Mouse (Mus musculus): ENCODE measurements around the gene Phb2. TPM values are rescaled to one million over a fixed set of nuclear protein-coding genes. Genes with fewer than 3 reads are reported as not detected.
A peak's percentile ranks its signal among the peaks of the same experiment; 100 is the strongest.

The Phb2 gene
- total and polyA plus RNA-seq, 3 experiments, result 309 to 815 (median 706) TPM

DNA sequence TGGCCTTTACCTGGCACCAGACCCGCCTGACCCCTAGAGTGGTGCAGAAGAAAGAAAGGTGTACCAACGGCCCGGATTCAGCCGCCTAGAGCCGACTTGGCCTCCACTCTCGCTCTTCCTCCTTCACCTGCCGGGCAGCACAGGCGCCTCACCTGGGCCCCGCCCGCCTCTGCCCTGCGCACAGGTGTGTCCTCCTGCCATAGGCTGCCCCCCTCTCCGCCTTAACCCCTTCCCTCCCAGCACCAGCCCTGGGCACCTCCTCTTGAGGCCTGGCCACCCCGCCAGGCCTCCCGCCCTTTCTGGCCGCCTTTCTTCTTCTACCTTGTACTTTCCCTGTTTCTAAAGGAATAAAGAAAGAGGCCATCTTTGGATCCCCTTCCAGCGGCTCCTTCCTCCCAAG, 6.6 kb downstream of the Phb2 start:
- no peak for TF ChIP-seq RAD21 (IDR thresholded peaks at IDR 0.05; ENCODE audit: low read depth, low read length)
- TF ChIP-seq GABPA (IDR thresholded peaks at IDR 0.05; ENCODE audit: low read depth, low read length), result no peak
- no peak for TF ChIP-seq BHLHE40 (IDR thresholded peaks at IDR 0.05; ENCODE audit: borderline replicate concordance, low read depth, low read length)
- no peak for TF ChIP-seq POLR2AphosphoS5 (IDR thresholded peaks at IDR 0.05; ENCODE audit: borderline replicate concordance, low read depth, low read length)
- TF ChIP-seq ETS1 (IDR thresholded peaks at IDR 0.05; ENCODE audit: low read depth, low read length), result no peak
- no peak for TF ChIP-seq MYB (IDR thresholded peaks at IDR 0.05; ENCODE audit: low read depth, low read length)
- no peak for TF ChIP-seq MAX (IDR thresholded peaks at IDR 0.05; ENCODE audit: low read length)
- no peak for TF ChIP-seq ZKSCAN1 (IDR thresholded peaks at IDR 0.05; ENCODE audit: low read depth, low read length)
- TF ChIP-seq USF2 (IDR thresholded peaks at IDR 0.05; ENCODE audit: borderline replicate concordance in 1 of 2, insufficient read depth in 1 of 2, low read depth in 1 of 2, low read length in 2 of 2), result no peak
- no peak for TF ChIP-seq ZMIZ1 (IDR thresholded peaks at IDR 0.05; ENCODE audit: low read depth, low read length)
- TF ChIP-seq ZNF384 (IDR thresholded peaks at IDR 0.05; ENCODE audit: low read depth, low read length), result no peak
- no peak for TF ChIP-seq GATA1 (IDR thresholded peaks at IDR 0.05; ENCODE audit: low read depth, low read length)
- TF ChIP-seq CTCF (IDR thresholded peaks at IDR 0.05 in 2 of 3, conservative IDR thresholded peaks at IDR 0.05 in 1 of 3; ENCODE audit: control insufficient read depth in 1 of 3, insufficient read depth in 1 of 3, low read depth in 2 of 3, low read length in 3 of 3, poor library complexity in 1 of 3, severe bottlenecking in 1 of 3), result no peak
- no peak for TF ChIP-seq TAL1 (IDR thresholded peaks at IDR 0.05; ENCODE audit: low read length)
- peaks cover 5 to 19% of the 10 kb centered on the region in 2 experiments for H3K36me3 ChIP-seq (ENCODE audit: control insufficient read depth in 1 of 2, insufficient read depth in 2 of 2, low read length in 2 of 2)
- no peak for DNase-seq (ENCODE audit: low read depth, low spot score)
- no peaks in the 10 kb centered on the region for H3K27me3 ChIP-seq (ENCODE audit: control insufficient read depth in 1 of 2, insufficient read depth in 2 of 2, low read length in 2 of 2)
- peaks cover 3 to 23% of the 10 kb centered on the region in 2 experiments; a peak in 3 of 4 replicates for H3K4me1 ChIP-seq (ENCODE audit: control insufficient read depth in 1 of 2, insufficient read depth in 2 of 2, low read length in 2 of 2)
- H3K4me3 ChIP-seq (ENCODE audit: control insufficient read depth in 1 of 2, insufficient read depth in 1 of 2, low read depth in 2 of 2, low read length in 2 of 2), result no peak overlapping the region
- H3K9ac ChIP-seq (ENCODE audit: control insufficient read depth, low read depth, low read length, poor library complexity, severe bottlenecking), result no peak overlapping the region; the same call in 1 of the 2 replicates
- no peaks in the 10 kb centered on the region for H3K9me3 ChIP-seq (replicated peaks; ENCODE audit: insufficient read depth, low read length)
- peaks cover 11% of the 10 kb centered on the region for H3K79me2 ChIP-seq (ENCODE audit: control insufficient read depth, insufficient read depth, low read length, poor library complexity)
- H3K27ac ChIP-seq (ENCODE audit: control insufficient read depth, low read depth, low read length), result no peak overlapping the region; the same call in 1 of the 2 replicates

GRCm38 (mm10) chr6:124719354-124719978, 7.3 kb downstream of the Phb2 start:
- H3K9ac ChIP-seq (ENCODE audit: control insufficient read depth, low read depth, low read length, poor library complexity, severe bottlenecking), result peak overlapping the region; percentile 23
- H3K27me3 ChIP-seq (ENCODE audit: control insufficient read depth in 1 of 2, insufficient read depth in 2 of 2, low read length in 2 of 2), result no peaks in the 10 kb centered on the region
- no peaks in the 10 kb centered on the region for H3K9me3 ChIP-seq (replicated peaks; ENCODE audit: insufficient read depth, low read length)
- peak overlapping the region; percentile 53 for H3K27ac ChIP-seq (ENCODE audit: control insufficient read depth, low read depth, low read length)
- DNase-seq (ENCODE audit: low read depth, low spot score), result peak; percentile 47
- H3K79me2 ChIP-seq (ENCODE audit: control insufficient read depth, insufficient read depth, low read length, poor library complexity), result peaks cover 3% of the 10 kb centered on the region
- TF ChIP-seq ELF1 (IDR thresholded peaks at IDR 0.05; ENCODE audit: low read depth, low read length), result no peak
- no peak for TF ChIP-seq POLR2A (IDR thresholded peaks at IDR 0.05; ENCODE audit: control insufficient read depth in 1 of 2, insufficient read depth in 1 of 2, low read depth in 1 of 2, low read length in 2 of 2, poor library complexity in 1 of 2)
- peak; percentile 56; the same call in 1 of the 2 replicates for TF ChIP-seq GATA1 (IDR thresholded peaks at IDR 0.05; ENCODE audit: low read depth, low read length)
- no peak for TF ChIP-seq POLR2AphosphoS5 (IDR thresholded peaks at IDR 0.05; ENCODE audit: borderline replicate concordance, low read depth, low read length)
- TF ChIP-seq EP300 (IDR thresholded peaks at IDR 0.05; ENCODE audit: low read depth in 1 of 2, low read length in 2 of 2), result peak; percentile 21 to 77; a peak in 3 of 4 replicates
- TF ChIP-seq MYB (IDR thresholded peaks at IDR 0.05; ENCODE audit: low read depth, low read length), result peak; percentile 61; the same call in 1 of the 2 replicates
- TF ChIP-seq TCF12 (IDR thresholded peaks at IDR 0.05; ENCODE audit: low read depth, low read length), result peak; percentile 66; the same call in 1 of the 2 replicates
- TF ChIP-seq ETS1 (IDR thresholded peaks at IDR 0.05; ENCODE audit: low read depth, low read length), result peak; percentile 63; the same call in 1 of the 2 replicates
- TF ChIP-seq CTCF (IDR thresholded peaks at IDR 0.05 in 2 of 3, conservative IDR thresholded peaks at IDR 0.05 in 1 of 3; ENCODE audit: control insufficient read depth in 1 of 3, insufficient read depth in 1 of 3, low read depth in 2 of 3, low read length in 3 of 3, poor library complexity in 1 of 3, severe bottlenecking in 1 of 3), result peak in 1 of 3 experiments; percentile 18; a peak in 1 of 6 replicates
- H3K4me3 ChIP-seq (ENCODE audit: control insufficient read depth in 1 of 2, insufficient read depth in 1 of 2, low read depth in 2 of 2, low read length in 2 of 2), result no peak overlapping the region
- peaks cover 4 to 14% of the 10 kb centered on the region in 2 experiments for H3K36me3 ChIP-seq (ENCODE audit: control insufficient read depth in 1 of 2, insufficient read depth in 2 of 2, low read length in 2 of 2)
- peaks cover 3 to 17% of the 10 kb centered on the region in 2 experiments; a peak in 3 of 4 replicates for H3K4me1 ChIP-seq (ENCODE audit: control insufficient read depth in 1 of 2, insufficient read depth in 2 of 2, low read length in 2 of 2)
